Mouse (Mus musculus): ENCODE measurements around the gene Ush1g. TPM values are rescaled to one million over a fixed set of nuclear protein-coding genes. Genes with fewer than 3 reads are reported as not detected.

The Ush1g gene
- polyA plus RNA-seq, 1 experiment from 2014 or later, result 0.26 TPM

- Histone ChIP-seq H3K36me3 (no peaks in the 10 kb centered on the region), H3K4me3 (0 out of 2 replicates have a peak overlapping the region, but pooled peaks have one; percentile 12), H3K27ac (no peak overlapping the region), H3K9me3 (no peaks in the 10 kb centered on the region), H3K27me3 (ENCODE audit: insufficient read depth, poor library complexity, severe bottlenecking) (peaks cover 95% of the 10 kb centered on the region), H3K4me1 (peaks cover 35% of the 10 kb centered on the region)
- no peak for DNase-seq (ENCODE audit: low spot score)
- WGBS, result 17% methylated on average over 32 of the region's 32 CpGs
Observed at GRCm38 (mm10) chr11:115323354-115323753, 1.5 kb upstream of the Ush1g start.

- no peak for DNase-seq (ENCODE audit: low spot score)
- Histone ChIP-seq H3K4me1 (peaks cover 40% of the 10 kb centered on the region), H3K27ac (no peak overlapping the region), H3K27me3 (ENCODE audit: insufficient read depth, poor library complexity, severe bottlenecking) (peaks cover 100% of the 10 kb centered on the region), H3K9me3 (no peaks in the 10 kb centered on the region), H3K4me3 (no peak overlapping the region), H3K36me3 (no peaks in the 10 kb centered on the region)
- WGBS, result 6% methylated on average over 18 of the region's 18 CpGs
Observed at GRCm38 (mm10) chr11:115319704-115320383, 2.0 kb downstream of the Ush1g start.

GRCm38 (mm10) chr11:115318245-115319027, 3.4 kb downstream of the Ush1g start:
- H3K4me1 ChIP-seq, result peaks cover 40% of the 10 kb centered on the region
- peaks cover 100% of the 10 kb centered on the region for H3K27me3 ChIP-seq (ENCODE audit: insufficient read depth, poor library complexity, severe bottlenecking)
- no peak for DNase-seq (ENCODE audit: low spot score)
- no peaks in the 10 kb centered on the region for H3K9me3 ChIP-seq
- no peaks in the 10 kb centered on the region for H3K36me3 ChIP-seq
- no peak overlapping the region for H3K27ac ChIP-seq
- WGBS, result 4% methylated on average over 63 of the region's 63 CpGs
- H3K4me3 ChIP-seq, result peak overlapping the region; percentile 40

- peaks cover 100% of the 10 kb centered on the region for H3K27me3 ChIP-seq (ENCODE audit: insufficient read depth, poor library complexity, severe bottlenecking)
- H3K4me3 ChIP-seq, result no peak overlapping the region
- no peak for DNase-seq (ENCODE audit: low spot score)
- H3K36me3 ChIP-seq, result no peaks in the 10 kb centered on the region
- peaks cover 35% of the 10 kb centered on the region for H3K4me1 ChIP-seq
- WGBS, result 60% methylated on average over 7 of the region's 7 CpGs
- no peaks in the 10 kb centered on the region for H3K9me3 ChIP-seq
- H3K27ac ChIP-seq, result no peak overlapping the region
Observed at GRCm38 (mm10) chr11:115317204-115317603, 4.6 kb downstream of the Ush1g start.

GRCm38 (mm10) chr11:115314249-115314648, 7.6 kb downstream of the Ush1g start:
- DNase-seq (ENCODE audit: low spot score), result no peak
- Histone ChIP-seq H3K4me3 (no peak overlapping the region), H3K27me3 (ENCODE audit: insufficient read depth, poor library complexity, severe bottlenecking) (peaks cover 82% of the 10 kb centered on the region), H3K36me3 (no peaks in the 10 kb centered on the region), H3K4me1 (peaks cover 16% of the 10 kb centered on the region), H3K9me3 (no peaks in the 10 kb centered on the region), H3K27ac (no peak overlapping the region)
- 41% methylated on average over 2 of the region's 2 CpGs for WGBS

DNA sequence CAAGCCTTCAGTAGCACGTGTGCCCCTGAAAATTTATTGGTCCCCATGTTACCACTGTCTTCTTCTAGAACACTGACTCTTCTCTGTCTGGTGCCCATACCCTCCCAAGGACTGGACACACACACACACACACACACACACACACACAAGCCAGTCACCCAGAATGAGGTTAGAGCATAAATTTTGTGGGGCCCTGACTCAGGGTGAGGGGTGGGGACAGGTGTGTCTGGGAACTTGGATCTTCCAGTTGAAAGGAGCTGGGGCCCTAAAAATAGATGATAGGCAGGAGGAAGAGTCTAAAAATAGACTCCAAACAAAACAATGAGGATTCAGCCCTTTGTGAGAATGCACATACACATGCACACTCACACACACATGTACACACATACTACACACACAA, 13.1 kb downstream of the Ush1g start:
- H3K36me3 ChIP-seq, result no peaks in the 10 kb centered on the region
- no peak overlapping the region for H3K4me3 ChIP-seq
- peaks cover 30% of the 10 kb centered on the region for H3K4me1 ChIP-seq
- DNase-seq (ENCODE audit: low spot score), result no peak
- 74% methylated on average over 1 of the region's 1 CpGs for WGBS
- H3K27ac ChIP-seq, result no peak overlapping the region
- H3K9me3 ChIP-seq, result no peaks in the 10 kb centered on the region
- H3K27me3 ChIP-seq (ENCODE audit: insufficient read depth, poor library complexity, severe bottlenecking), result peaks cover 64% of the 10 kb centered on the region

- H3K27ac ChIP-seq, result peak within 1 kb of the TSS; percentile 36; the same call in 1 of the 2 replicates
- no peak within 1 kb of the TSS; the same call in 1 of the 2 replicates for H3K4me3 ChIP-seq
- WGBS, result 32% methylated on average over 8 of the region's 8 CpGs
- peaks cover 30% of the 10 kb centered on the region for H3K4me1 ChIP-seq
- no peak for DNase-seq (ENCODE audit: low spot score)
- peaks cover 45% of the 10 kb centered on the region for H3K27me3 ChIP-seq (ENCODE audit: insufficient read depth, poor library complexity, severe bottlenecking)
- no peaks in the 10 kb centered on the region for H3K36me3 ChIP-seq
- H3K9me3 ChIP-seq, result no peaks in the 10 kb centered on the region
Observed at GRCm38 (mm10) chr11:115306863-115307262, 15.0 kb downstream of the Ush1g start, which contains the start of gene Otop2. Gene Otop2 (plus strand): TSS chr11:115307163.

GRCm38 (mm10) chr11:115303167-115303566, 18.7 kb downstream of the Ush1g start:
- WGBS, result 59% methylated on average over 8 of the region's 8 CpGs
- Histone ChIP-seq H3K27me3 (ENCODE audit: insufficient read depth, poor library complexity, severe bottlenecking) (peaks cover 44% of the 10 kb centered on the region), H3K27ac (no peak overlapping the region), H3K9me3 (no peaks in the 10 kb centered on the region), H3K4me3 (no peak overlapping the region), H3K36me3 (no peaks in the 10 kb centered on the region), H3K4me1 (peaks cover 15% of the 10 kb centered on the region)
- DNase-seq (ENCODE audit: low spot score), result no peak

GRCm38 (mm10) chr11:115301351-115301750, 20.5 kb downstream of the Ush1g start:
- Histone ChIP-seq H3K4me1 (peaks cover 21% of the 10 kb centered on the region), H3K27ac (no peak overlapping the region), H3K9me3 (no peaks in the 10 kb centered on the region), H3K36me3 (no peaks in the 10 kb centered on the region), H3K27me3 (ENCODE audit: insufficient read depth, poor library complexity, severe bottlenecking) (peaks cover 44% of the 10 kb centered on the region), H3K4me3 (no peak overlapping the region)
- no peak for DNase-seq (ENCODE audit: low spot score)
- WGBS, result 86% methylated on average over 2 of the region's 2 CpGs

GRCm38 (mm10) chr11:115300745-115301144, 21.1 kb downstream of the Ush1g start:
- WGBS, result 76% methylated on average over 4 of the region's 4 CpGs
- no peak for DNase-seq (ENCODE audit: low spot score)
- peaks cover 44% of the 10 kb centered on the region for H3K27me3 ChIP-seq (ENCODE audit: insufficient read depth, poor library complexity, severe bottlenecking)

GRCm38 (mm10) chr11:115298160-115298559, 23.7 kb downstream of the Ush1g start:
- WGBS, result 61% methylated on average over 8 of the region's 8 CpGs

More at GRCm38 (mm10) chr11:115300745-115301144, 21.1 kb downstream of the Ush1g start:
- no peaks in the 10 kb centered on the region for H3K9me3 ChIP-seq
- H3K4me1 ChIP-seq, result peaks cover 18% of the 10 kb centered on the region
- H3K27ac ChIP-seq, result no peak overlapping the region
- no peaks in the 10 kb centered on the region for H3K36me3 ChIP-seq
- no peak overlapping the region for H3K4me3 ChIP-seq

GRCm38 (mm10) chr11:115297214-115297826, 24.5 kb downstream of the Ush1g start, which contains the start of gene Fads6:
Gene Fads6 (minus strand): TSS chr11:115297663.
- WGBS, result 1% methylated on average over 44 of the region's 44 CpGs
- H3K27ac ChIP-seq, result peak within 1 kb of the TSS; percentile 82
- DNase-seq (ENCODE audit: low spot score), result no peak
- H3K27me3 ChIP-seq (ENCODE audit: insufficient read depth, poor library complexity, severe bottlenecking), result peaks cover 46% of the 10 kb centered on the region
- H3K36me3 ChIP-seq, result no peaks in the 10 kb centered on the region
- peak within 1 kb of the TSS; percentile 68 for H3K4me3 ChIP-seq
- H3K4me1 ChIP-seq, result peaks cover 28% of the 10 kb centered on the region
- no peaks in the 10 kb centered on the region for H3K9me3 ChIP-seq

More at GRCm38 (mm10) chr11:115298160-115298559, 23.7 kb downstream of the Ush1g start:
- H3K27ac ChIP-seq, result no peak overlapping the region
- H3K9me3 ChIP-seq, result no peaks in the 10 kb centered on the region
- no peaks in the 10 kb centered on the region for H3K36me3 ChIP-seq
- H3K4me1 ChIP-seq, result peaks cover 19% of the 10 kb centered on the region
- H3K4me3 ChIP-seq, result no peak overlapping the region
- H3K27me3 ChIP-seq (ENCODE audit: insufficient read depth, poor library complexity, severe bottlenecking), result peaks cover 46% of the 10 kb centered on the region
- no peak for DNase-seq (ENCODE audit: low spot score)
